Mouse (Mus musculus) c-Kit-positive CD71-positive TER-119-positive erythroid progenitor cells, embryonic 14.5 days (primary cell): Measurements from ENCODE around the gene Shpk.
A peak's percentile ranks its signal among the peaks of the same experiment; 100 is the strongest.

ENCODE experiments used
- DNase-seq: peaks from one replicate; pipeline ENCODE4 v3.0.0-alpha.2; 2013; ENCODE audit warnings: low spot score

Gene Shpk

DNA sequence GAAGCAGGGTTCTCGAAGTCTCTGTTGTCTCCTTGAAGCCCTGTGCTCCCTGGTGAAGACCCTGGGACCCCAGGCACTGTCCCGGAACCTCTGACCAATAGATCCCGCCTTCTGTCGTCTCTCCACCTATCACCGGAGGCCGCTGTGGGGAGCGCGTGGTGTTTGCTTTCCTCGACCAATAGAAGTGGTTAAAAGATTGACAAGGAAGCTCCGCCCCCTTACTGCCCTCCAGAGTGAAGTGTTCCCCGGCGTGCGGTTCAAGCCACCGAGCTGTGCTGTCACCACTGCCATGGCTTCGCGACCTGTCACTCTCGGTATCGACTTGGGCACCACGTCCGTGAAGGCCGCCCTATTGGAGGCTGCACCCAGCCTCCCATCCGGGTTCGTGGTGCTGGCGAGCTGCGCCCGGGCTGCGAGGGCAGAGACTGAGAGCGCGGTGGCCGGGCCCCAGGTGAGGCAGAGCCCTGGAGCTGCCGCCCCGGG is at the start of gene Shpk:
Gene Shpk (plus strand): TSS at position 231 of the 483 bp plus-strand sequence.
- peak; percentile 97 for DNase-seq

DNA sequence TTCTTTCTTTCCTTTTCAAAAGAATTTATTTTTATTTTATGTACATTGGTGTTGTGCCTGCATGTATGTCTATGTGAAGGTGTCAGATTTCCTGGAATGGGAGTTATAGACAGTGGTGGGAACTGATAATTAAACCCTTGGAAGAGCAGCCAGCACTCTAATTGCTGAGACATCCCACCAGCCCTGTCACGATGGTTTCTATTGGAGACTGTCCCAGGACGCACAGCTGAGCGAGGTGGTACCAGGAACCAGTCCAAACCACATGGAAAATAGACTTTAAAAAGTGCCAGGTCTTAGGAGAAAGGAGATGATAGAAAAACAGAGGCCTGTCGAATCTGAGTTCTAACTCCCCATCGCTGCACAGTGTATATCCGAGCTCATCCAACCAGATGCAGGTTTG is 44.2 kb upstream of the Shpk start:
- DNase-seq, result no peak

DNA sequence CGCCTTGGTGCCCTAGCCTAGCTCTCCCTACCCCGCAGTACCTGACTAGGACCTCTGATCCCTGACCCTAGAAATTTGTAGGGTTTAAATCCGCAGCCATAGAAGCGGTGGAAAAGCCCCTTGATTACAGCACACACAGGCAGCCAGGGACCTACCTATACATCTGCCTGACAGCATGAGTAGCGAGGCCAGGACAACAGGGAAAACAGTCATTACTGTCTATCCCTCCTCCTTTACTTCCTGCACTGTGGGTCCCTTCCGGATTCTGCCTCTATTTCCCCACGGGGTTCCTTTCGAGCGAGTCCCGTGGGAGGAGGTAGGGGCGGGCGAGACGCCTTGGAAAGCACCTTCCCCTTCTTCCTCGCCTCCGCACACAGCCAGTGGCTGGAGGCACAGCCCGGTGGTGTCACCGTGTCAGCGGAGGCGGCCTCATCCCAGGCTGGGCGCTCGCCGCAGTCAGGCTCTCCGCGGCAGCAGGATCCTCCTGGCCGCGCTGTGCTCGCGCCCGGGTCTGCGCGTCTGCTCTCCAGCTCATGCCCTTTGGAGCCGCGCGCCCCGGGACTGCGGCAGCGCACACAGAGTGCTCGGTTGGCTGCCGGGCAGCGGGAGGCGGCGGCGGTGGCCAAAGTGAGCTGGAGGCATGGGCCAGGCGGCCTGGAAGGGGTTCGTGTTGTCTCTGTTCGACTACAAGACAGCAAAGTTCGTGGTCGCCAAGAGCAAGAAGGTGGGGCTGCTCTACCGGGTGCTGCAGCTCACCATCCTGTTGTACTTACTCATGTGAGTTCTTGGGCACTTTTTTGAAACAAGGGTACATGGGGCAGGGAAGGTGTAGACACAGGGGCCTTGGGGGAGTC is 39.1 kb upstream of the Shpk start, which contains the start of gene P2rx5:
Gene P2rx5 (plus strand): TSS at position 465 of the 854 bp plus-strand sequence.
- DNase-seq, result no peak

DNA sequence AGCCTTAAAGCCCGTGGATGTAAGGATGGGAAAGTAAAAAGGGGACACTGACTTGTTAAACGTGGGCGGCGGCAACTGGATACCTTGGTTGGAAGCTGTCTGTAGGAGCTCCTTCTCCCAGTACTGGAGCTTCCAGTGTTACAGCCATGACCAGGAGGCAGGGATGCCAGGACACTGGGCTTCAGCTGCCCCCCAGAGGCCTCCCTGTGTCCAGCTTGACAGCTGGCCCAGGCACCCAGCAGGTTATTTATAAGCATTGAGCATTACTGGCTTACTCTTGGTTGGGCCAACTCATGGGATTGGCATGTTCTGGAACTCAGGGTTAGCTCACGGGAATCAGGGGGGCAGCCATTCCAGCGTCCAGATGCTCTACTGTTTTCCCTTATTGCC is 38.5 kb upstream of the Shpk start:
- DNase-seq, result no peak

GRCm38 (mm10) chr11:73161616-73162015 is 37.6 kb upstream of the Shpk start:
- no peak for DNase-seq

GRCm38 (mm10) chr11:73162284-73162683 is 37.0 kb upstream of the Shpk start:
- no peak for DNase-seq

GRCm38 (mm10) chr11:73168071-73168470 is 31.2 kb upstream of the Shpk start:
- DNase-seq, result no peak

DNA sequence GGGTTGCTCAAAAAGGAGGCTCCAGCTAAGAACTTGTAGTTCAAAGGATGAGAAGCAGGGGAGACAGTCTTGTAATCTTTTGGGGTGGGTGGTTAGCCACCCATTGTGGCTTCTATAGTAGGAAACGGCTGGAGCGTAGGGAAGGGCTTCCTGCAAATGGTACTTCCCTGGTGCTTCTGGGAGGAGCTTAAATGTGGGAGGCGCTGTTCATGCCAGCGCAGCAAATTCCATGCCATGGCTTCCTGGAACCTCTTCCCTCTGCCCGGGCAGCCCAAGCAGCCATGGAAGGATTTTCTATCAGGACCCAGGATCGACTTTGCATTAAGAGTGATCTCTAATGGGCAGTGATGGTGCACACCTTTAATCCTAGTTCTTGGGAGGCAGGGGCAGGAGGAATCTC is 30.7 kb upstream of the Shpk start:
- no peak for DNase-seq

DNA sequence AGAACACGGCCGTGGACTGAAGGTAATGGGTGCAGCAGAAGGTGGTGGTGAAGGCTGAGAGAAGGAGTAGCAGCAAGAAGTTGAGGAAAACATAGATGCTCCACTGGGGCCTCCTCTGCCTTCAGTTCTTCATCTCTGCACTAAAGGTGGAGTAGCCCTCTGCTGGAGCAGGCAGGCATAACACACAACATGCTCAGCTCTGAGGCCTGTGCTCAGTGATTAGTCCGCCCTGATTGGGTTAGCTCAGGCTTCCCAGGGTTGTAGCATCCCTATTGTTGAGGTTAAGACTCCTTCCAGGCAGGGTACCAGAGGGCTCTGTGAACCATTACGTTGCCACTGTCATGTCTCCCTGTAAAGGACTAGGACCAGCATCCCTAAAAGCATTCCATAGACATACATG is 30.0 kb upstream of the Shpk start:
- DNase-seq, result peak; percentile 47

GRCm38 (mm10) chr11:73172186-73172585 is 27.1 kb upstream of the Shpk start:
- DNase-seq, result no peak

DNA sequence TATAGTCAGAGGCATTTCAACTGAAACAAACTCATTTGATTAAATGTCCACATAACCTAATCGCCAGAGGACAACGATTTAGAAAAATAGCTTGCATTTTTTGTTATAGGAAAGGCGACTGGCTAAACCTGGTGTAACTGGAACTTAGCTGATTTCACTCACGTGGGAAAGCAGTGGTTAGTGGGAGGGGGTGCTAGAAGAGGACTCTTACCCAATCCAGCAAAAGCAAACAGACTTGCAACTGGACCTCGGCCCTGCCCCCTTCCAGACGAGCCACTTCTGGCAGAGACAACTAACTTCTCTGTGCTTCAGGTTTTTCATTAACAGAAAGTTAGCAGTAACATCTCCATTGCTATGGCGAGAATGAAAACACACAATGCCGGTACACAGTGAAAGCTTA is 23.6 kb upstream of the Shpk start:
- DNase-seq, result no peak

DNA sequence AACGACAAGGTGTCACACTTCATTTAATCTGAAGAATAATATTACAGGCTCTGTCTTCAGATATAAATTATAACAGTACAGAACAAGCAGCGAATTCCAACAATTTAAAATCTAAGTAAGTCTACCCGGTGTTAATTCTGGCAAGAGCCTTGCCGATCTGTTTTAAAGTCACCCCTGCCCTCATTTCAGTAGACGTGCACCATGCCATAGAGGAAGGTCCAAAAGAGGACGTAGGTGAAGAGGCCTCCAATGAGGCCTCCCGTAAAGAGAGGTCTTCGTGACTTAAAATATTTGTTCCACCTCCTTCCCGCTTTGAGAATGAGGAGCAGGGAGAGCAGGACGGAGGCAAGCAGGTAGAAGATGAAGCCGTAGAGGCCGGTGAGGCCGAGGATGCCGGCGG is 23.1 kb upstream of the Shpk start:
- DNase-seq, result peak; percentile 39

GRCm38 (mm10) chr11:73176608-73177508 is 22.4 kb upstream of the Shpk start, which contains the start of the genes Emc6 and Tax1bp3:
Emc6 (minus strand) TSS chr11:73177037.
Tax1bp3 (plus strand) TSS chr11:73177083.
- DNase-seq, result peak; percentile 95

DNA sequence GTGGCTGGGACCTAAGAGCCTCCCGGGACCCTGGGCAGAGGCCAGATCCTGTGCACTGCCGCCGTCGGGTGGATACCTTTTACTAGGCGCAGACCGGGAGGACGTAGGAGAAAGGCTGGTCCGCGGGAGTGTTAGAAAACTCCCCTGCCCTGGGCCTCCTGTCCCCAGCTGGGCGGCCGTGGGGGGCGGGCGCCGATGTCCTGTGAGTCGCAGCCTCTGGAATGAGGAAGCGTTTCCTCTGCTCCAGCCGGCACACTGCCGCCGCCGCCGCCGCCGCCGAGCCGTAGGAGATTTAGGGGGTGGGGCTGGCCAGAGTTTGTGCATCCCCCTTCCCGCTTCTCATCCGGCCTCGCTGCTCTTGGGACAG is 21.8 kb upstream of the Shpk start:
- DNase-seq, result no peak

DNA sequence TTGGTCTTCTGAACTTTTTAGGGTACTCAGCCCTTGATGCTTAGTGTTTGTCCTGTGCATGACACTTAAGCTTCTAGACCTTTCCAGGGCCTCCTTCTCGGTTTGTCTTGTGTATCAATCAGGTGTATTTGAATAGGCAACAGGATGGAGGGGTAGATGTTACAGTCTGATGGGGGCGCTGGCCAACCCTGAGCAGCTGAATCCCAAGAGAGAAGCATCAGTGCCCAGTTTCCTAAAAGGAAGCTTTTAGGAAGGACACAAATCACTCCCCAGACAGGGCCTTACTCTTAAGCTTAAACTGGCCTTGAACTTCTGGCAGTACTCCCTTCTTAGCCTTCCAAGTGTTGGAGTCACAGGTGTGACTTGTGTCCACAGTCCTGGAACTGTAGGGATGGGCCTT is 21.4 kb upstream of the Shpk start:
- DNase-seq, result no peak

DNA sequence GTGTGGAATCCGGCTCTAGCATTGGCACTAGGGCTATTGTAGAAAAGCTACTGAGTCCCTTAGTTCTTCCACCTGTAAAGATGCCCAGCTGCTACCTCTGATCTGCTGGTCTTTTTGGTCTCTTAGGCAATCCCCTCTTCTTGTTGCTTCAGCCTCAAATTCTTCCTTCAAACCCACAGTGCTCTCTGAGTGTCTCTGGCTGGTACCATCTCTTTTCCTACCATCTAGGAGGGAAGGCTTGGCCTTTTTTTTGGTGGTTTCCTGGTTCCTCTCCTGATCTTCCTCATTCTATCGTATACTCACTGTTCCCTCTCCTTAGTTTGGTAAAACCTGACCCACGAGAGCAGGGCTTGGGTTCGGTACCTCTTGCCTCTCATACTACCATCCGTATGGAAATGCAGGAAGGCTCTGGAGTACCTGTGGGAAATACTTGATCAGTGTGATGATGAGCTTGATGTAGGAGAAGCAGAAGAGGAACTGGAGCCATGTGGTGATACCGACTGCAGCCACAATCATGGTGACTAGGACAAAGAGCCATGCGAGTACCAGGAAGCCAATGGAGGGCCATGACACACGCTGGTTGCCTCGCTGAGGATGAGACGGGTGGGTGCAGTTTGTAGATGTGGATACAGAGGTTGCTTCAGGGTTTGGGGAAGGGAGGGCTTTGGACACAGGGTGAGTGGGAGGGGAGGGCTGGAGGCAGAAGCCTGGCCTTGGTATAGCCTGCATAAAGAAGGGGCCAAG is 13.2 kb upstream of the Shpk start:
- DNase-seq, result no peak

- no peak for DNase-seq
These were observed 12.0 kb upstream of the Shpk start for GRCm38 (mm10) chr11:73187231-73187630.

DNA sequence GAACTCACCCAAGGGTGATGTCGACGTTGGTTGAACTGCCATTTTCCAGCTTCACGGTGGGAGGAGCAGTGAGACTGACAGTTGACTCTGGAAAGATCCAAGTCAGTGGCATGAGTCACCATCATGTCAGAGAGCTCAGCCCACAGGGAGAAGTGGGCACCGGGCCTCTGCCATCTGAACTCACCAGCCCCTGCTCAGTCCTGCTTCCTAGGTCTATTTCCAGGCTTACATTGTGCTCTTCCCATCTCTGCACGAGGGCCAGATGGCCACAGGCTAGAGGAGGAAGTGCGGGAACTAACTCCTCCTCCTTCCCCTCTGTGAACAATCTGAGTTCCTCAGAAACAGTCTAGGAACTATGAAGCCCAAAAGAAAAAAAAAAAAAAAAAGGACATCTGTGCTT is 6.2 kb upstream of the Shpk start:
- no peak for DNase-seq

DNA sequence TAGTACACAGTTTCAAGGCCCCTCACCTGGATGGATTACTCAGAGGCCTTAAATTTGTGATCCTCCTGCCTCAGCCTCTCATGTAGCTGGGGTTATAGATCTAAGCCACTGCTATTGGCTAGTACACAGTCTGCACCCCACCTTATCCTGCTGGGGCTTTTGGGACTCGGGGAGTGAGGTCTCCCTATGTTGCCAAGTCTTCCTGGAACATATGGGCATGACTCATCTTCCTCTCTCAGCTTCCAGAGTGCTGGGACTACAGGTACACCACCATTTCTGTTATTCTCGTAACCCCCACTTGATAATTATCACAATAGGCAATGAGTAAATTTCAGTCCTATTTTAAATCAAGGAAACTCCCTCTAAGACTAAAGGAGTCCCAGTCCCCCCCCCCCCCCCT is 4.8 kb upstream of the Shpk start:
- no peak for DNase-seq

DNA sequence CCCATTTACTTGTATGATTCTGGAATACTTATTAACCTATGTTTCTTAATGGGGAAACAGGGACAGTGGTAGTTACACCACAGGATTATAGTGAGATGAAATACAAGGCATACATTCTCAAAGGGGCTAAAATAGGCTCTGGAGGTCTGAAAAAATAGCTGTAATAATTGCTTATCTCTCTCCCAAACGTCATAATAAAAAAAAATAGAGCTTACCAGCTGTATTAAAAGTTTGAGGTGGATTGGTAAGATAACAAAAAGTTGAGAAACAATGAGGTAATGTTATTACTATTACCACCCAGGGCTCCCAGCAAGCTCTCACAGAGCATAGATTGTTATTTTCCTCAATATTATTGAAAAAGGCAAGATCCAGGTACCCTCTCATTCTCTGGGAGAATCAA is 1.1 kb upstream of the Shpk start:
- DNase-seq, result no peak

- peak; percentile 85 for DNase-seq
These were observed 544 bp upstream of the Shpk start, which contains the start of gene Ctns for GRCm38 (mm10) chr11:73198603-73199229. Ctns (minus strand) TSS chr11:73199042.

DNA sequence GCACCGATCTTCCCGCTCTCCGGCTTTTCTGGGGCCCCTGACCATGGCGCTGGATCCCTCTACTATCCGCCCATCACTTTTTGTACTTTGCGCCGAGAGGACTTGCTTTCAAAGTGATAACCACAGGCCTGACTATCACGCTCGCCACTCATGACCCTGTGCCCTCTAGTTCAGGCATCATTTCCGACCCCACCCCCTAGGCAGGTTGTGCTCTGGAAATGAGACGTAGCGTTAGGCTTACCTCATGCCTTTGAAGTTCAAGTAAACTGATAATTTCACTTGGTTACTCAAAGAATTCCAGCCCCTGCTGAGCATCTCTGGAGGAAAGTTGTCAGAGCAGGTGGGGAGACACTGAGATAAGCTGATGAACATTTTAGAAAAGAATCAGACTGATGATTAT is 619 bp downstream of the Shpk start:
- no peak for DNase-seq
